Mouse (Mus musculus): Measurements from ENCODE around the gene Pllp.

The Pllp gene

DNA sequence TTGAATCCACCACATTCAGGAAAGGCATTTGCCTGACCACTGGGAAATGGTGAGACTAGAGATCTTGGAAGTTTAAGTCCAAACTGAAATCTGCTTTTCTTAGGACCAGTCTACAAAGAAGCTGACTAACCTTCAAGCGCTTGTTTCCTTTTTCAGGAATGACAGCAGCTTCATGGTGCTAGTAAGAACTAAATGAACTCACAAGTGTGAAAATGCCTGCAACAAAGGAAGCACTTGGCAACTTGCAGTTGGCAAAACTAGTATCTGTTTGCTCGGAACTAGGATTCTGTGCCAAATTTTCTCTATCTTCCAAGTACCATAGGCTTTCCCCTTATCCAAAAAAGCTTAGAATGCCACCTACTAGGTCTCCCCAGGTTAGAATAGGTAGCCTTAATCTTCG, 49.9 kb downstream of the Pllp start:
- no peak for DNase-seq

DNA sequence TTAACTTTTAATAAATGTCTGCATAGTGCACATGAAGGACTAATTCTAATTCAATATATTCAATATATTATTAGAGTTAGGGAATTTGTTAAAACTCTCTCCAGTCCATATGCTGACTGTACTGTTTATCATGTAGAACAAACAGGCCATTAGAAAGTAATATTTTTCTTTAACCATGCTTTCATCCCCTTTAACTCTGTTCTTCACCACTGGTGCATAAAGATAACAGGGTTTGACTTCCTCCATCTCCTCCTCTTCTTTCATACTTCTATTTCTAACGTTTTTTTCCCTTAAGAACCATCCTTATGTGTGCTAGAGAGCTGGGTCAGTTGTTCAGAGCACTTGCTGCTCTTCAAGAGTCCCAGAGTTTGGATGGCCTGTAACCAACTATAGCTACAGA, 50.9 kb downstream of the Pllp start:
- DNase-seq: no peak

DNA sequence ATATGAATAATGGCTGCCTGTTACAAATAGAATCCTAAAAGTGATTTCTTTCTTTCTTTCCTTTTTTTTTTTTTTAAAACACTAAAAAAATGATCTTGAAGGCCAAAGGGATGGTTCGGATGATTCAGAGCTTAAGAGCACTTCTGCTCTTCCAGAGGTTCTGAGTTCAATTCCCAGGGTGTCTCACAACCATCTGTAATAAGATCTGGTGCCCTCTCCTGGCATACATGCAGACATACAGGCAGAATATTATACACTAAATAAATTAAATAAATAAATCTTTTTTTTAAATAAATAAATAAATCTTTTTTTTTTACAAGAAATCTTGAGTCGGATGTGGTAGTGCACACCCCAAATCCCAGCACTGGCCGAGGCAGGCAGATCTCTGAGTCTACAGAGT, 54.1 kb downstream of the Pllp start:
- DNase-seq: no peak

DNA sequence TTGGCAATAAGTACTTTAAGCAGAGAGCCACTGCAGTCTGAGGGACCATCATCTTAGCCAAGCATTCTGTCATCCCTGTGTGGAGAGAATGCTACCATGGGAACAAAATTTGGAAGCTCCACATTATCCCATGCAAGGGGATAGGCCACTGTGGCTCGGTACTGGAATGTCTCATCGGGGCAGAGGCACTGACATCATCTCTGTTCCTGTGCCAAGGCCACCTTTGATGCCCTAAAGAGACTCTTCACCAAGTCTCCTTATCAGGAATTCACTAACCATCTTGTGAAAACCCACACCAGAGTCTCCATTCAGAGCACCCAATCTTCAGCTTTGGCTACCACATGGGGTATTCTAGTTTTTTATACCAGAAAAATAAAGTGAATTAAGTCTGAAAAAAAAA, 54.9 kb downstream of the Pllp start:
- DNase-seq: no peak

DNA sequence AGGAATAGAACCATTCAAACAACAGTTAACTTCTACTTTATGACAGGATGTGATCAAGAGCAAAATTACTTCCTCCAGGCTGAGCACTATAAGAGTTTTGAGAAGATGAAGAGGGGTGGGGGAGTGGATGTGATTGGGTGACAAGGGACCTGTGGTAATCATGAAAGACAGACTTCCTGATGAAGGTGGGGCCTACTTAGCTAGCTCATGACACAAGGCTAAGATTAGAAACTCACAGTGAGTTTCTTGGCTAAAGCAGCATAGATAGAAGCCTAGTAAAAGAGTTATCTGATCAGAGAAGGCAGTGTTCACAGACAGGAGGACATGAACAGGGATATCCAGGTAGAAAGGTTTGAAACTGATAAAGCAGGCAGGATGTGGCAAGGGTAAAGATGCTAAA, 61.9 kb downstream of the Pllp start:
- DNase-seq: no peak

DNA sequence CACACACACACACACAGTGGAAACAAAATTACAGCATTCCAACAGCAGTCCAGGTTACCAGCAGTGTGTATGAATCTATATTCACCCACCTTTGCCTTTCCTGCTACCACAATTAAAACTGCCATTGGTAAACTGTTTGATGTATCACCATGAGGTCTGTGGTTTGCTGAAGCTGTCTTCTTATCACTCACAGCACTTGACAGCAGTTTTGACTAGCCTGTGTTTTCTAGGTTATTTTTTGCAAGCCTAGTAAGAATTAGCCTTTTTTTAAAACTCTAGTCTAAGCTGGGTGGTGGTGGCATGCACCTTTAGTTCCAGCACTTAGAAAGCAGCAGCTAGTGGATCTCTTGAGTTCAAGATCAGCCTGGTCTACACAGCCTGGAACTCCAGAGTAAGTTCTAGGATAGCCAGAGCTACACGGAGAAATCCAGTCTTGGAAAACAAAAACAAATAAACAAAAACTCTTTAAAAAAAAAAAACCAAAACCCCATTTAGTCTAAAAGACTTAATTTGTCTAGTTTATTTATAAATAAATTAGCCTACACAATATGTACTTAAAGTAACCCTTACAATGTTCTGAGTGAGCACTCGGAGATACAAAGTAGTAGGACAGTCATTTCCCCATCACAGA, 62.4 kb downstream of the Pllp start:
- no peak for DNase-seq

All from lung, postnatal 10 days (tissue).